In the genomic region with DNA sequence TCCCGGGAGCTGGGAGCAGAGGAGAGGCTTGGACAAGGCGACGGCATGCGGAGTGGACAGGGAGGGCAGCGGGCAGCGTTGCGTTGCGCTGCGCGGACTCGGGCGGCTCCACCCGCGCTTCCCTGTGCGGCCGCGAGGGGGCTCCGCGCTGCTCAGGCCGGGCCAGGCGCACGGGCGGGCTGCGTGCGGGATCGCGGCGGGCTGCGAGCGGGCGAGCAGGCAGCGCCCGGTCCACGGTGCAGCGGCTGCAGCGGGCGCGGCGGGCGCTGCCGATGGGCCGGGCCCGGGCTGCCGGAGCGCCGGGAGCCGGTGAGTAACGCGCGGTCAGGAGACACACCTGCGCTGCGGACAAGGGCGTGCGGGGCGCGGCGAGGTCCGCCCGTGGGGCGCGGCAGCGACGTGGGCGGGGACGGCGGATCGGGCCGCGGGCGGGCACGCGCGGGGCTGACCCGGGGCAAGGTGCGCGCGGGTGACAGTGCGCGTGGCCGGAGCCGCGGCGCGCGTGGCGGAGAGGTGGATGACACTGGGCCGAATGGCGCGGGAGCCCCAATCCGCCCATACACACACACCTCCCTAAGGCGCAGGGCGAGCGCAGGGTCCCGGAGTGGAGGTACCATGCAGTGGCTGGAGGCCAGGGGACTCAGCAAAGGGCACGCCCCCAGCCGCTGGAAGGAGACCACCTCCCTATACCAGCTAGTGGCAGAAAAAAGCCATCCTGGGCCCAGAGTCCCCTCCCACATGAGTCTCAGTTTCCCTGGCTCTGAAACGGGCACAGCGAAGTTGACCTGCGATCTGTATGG, we compare ENCODE assay signal across 9 mouse cellular contexts. TPM values are rescaled to one million over a fixed set of nuclear protein-coding genes. Genes with fewer than 3 reads are reported as not detected.
DNase-seq lines count a peak whose midpoint lies in the region; ATAC-seq and TF ChIP-seq lines count a peak whose summit lies in the region.
"Had no signal": no experiment of that assay in that cellular context is flagged by ENCODE, and none has a peak within 500 bp of the region (broad histone marks: within the 10 kb centered on the region; RNA-seq: fewer than 3 reads in every experiment).

A gene (plus strand): TSS at position 177 of the 800 bp plus-strand sequence.

- peak within 1 kb of the TSS; percentile 100 for H3K4me2 ChIP-seq in heart, embryonic 14.5 days (ENCODE audit: low read length)
- peak within 1 kb of the TSS; percentile 100 for H3K4me2 ChIP-seq in kidney, postnatal 0 days (ENCODE audit: low read length)
- peak within 1 kb of the TSS; percentile 78 for H3K4me2 ChIP-seq in liver, embryonic 12.5 days
- peak within 1 kb of the TSS; percentile 100 for H3K4me2 ChIP-seq in stomach, embryonic 15.5 days

- no peaks in the 10 kb centered on the region for H3K9me3 ChIP-seq in heart, embryonic 14.5 days (ENCODE audit: control insufficient read depth, low read length)
- H3K9me3 ChIP-seq in kidney, postnatal 0 days (replicated peaks; ENCODE audit: low read length): no peaks in the 10 kb centered on the region
- no peaks in the 10 kb centered on the region for H3K9me3 ChIP-seq in liver, embryonic 12.5 days (replicated peaks)
- H3K9me3 ChIP-seq in stomach, embryonic 15.5 days: no peaks in the 10 kb centered on the region

- H3K4me1 ChIP-seq in heart, embryonic 14.5 days (ENCODE audit: control insufficient read depth in 2 of 2, insufficient read depth in 2 of 2, low read length in 2 of 2): peaks cover 0 to 8% of the 10 kb centered on the region in 2 experiments; a peak in 3 of 4 replicates
- 0 out of 2 replicates have a peak, but pooled peaks cover 8% of the 10 kb centered on the region for H3K4me1 ChIP-seq in kidney, postnatal 0 days (replicated peaks; ENCODE audit: insufficient read depth, low read length)
- peaks cover 10% of the 10 kb centered on the region for H3K4me1 ChIP-seq in liver, embryonic 12.5 days
- peaks cover 9% of the 10 kb centered on the region; the same call in 1 of the 2 replicates for H3K4me1 ChIP-seq in stomach, embryonic 15.5 days

- no peak within 1 kb of the TSS for H3K27ac ChIP-seq in heart, embryonic 14.5 days (replicated peaks in 1 of 2; ENCODE audit: control insufficient read depth in 1 of 2, insufficient read depth in 1 of 2, low read depth in 2 of 2, low read length in 2 of 2)
- no peak within 1 kb of the TSS for H3K27ac ChIP-seq in kidney, postnatal 0 days
- no peak within 1 kb of the TSS for H3K27ac ChIP-seq in liver, embryonic 12.5 days
- H3K27ac ChIP-seq in stomach, embryonic 15.5 days: no peak within 1 kb of the TSS

- H3K4me3 ChIP-seq in heart, embryonic 14.5 days (ENCODE audit: control insufficient read depth in 1 of 2, insufficient read depth in 1 of 2, low read depth in 1 of 2, low read length in 2 of 2): peak within 1 kb of the TSS; percentile 52 to 64
- H3K4me3 ChIP-seq in kidney, postnatal 0 days (replicated peaks; ENCODE audit: low read depth, low read length): peak within 1 kb of the TSS; percentile 54
- peak within 1 kb of the TSS; percentile 61 for H3K4me3 ChIP-seq in liver, embryonic 12.5 days
- H3K4me3 ChIP-seq in stomach, embryonic 15.5 days (replicated peaks): peak within 1 kb of the TSS; percentile 60

- no peaks in the 10 kb centered on the region for H3K36me3 ChIP-seq in heart, embryonic 14.5 days (ENCODE audit: control insufficient read depth, insufficient read depth, low read length)
- H3K36me3 ChIP-seq in kidney, postnatal 0 days (ENCODE audit: insufficient read depth, low read length): no peaks in the 10 kb centered on the region
- H3K36me3 ChIP-seq in liver, embryonic 12.5 days: no peaks in the 10 kb centered on the region
- no peaks in the 10 kb centered on the region for H3K36me3 ChIP-seq in stomach, embryonic 15.5 days

- peak; percentile 68 to 75 for DNase-seq in B cell, adult 2 months
- peak; percentile 80 for DNase-seq in brain, embryonic 14.5 days (ENCODE audit: low read depth)
- peak; percentile 67 for DNase-seq in kidney, postnatal 0 days (ENCODE audit: low spot score)
- peak; percentile 32 to 47 for DNase-seq in natural killer cell, adult 2 months (ENCODE audit: low spot score in 2 of 2)

- WGBS in heart, embryonic 14.5 days: 4% methylated on average over 89 of the region's 99 CpGs
- 3% methylated on average over 95 of the region's 99 CpGs for WGBS in kidney, postnatal 0 days
- 3% methylated on average over 79 of the region's 99 CpGs for WGBS in liver, embryonic 12.5 days (ENCODE audit: insufficient replicate concordance)
- WGBS in stomach, embryonic 15.5 days: 3% methylated on average over 85 of the region's 99 CpGs

- H3K9ac ChIP-seq in heart, embryonic 14.5 days (ENCODE audit: low read length): peak within 1 kb of the TSS; percentile 70
- peak within 1 kb of the TSS; percentile 57 for H3K9ac ChIP-seq in kidney, postnatal 0 days (ENCODE audit: low read depth, low read length)
- H3K9ac ChIP-seq in liver, embryonic 12.5 days: peak within 1 kb of the TSS; percentile 56; the same call in 1 of the 2 replicates
- H3K9ac ChIP-seq in stomach, embryonic 15.5 days: peak within 1 kb of the TSS; percentile 16; the same call in 1 of the 2 replicates

- peak; percentile 74 for TF ChIP-seq CTCF in brain, embryonic 14.5 days (IDR thresholded peaks at IDR 0.05; ENCODE audit: borderline replicate concordance, extremely low read depth, insufficient read depth, insufficient read length)
- TF ChIP-seq CTCF in kidney, postnatal 0 days (IDR thresholded peaks at IDR 0.05; ENCODE audit: low read depth): peak; percentile 63

- ATAC-seq in erythroid progenitor cell, adult 5-6 weeks (replicated peaks; ENCODE audit: low FRiP score, poor library complexity, severe bottlenecking): peak; percentile 77
- 0 out of 2 replicates have a peak, but pooled peaks have one; percentile 48 for ATAC-seq in heart, embryonic 14.5 days (ENCODE audit: insufficient number of reproducible peaks, insufficient read depth, low FRiP score, low read depth)
- peak; percentile 71 for ATAC-seq in kidney, postnatal 0 days (replicated peaks; ENCODE audit: low FRiP score, low read depth)
- ATAC-seq in liver, embryonic 12.5 days: peak; percentile 62
- peak; percentile 73; the same call in 1 of the 2 replicates for ATAC-seq in stomach, embryonic 15.5 days (ENCODE audit: insufficient read depth, low FRiP score, low read depth)

- no peak for TF ChIP-seq POLR2A in brain, embryonic 14.5 days (IDR thresholded peaks at IDR 0.05; ENCODE audit: borderline replicate concordance, extremely low read depth, insufficient read depth, insufficient read length, poor library complexity, severe bottlenecking)

- peaks cover 49% of the 10 kb centered on the region for H3K27me3 ChIP-seq in heart, embryonic 14.5 days (ENCODE audit: control insufficient read depth, insufficient read depth, low read length)
- H3K27me3 ChIP-seq in kidney, postnatal 0 days (ENCODE audit: insufficient read depth, low read length): peaks cover 19% of the 10 kb centered on the region
- H3K27me3 ChIP-seq in liver, embryonic 12.5 days (replicated peaks): peaks cover 65% of the 10 kb centered on the region
- peaks cover 39% of the 10 kb centered on the region for H3K27me3 ChIP-seq in stomach, embryonic 15.5 days (replicated peaks)

RNA-seq across cellular contexts. Expression of the gene that starts here (rescaled TPM):
- 10.4 and 16.4 TPM in 2 replicates for polyA plus RNA-seq in brain, embryonic 14.5 days (2012; rRNA removed)
- not detected in 2 replicates for total RNA-seq in erythroid progenitor cell, adult 5-6 weeks (2015; ENCODE audit: low replicate concordance)
- 0.64 TPM in 1 of 2 replicates, not detected in the other for total RNA-seq in erythroid progenitor cell, adult 5-6 weeks (2017; ENCODE audit: low replicate concordance)
- 0.28 TPM in 1 of 2 replicates, not detected in the other for polyA plus RNA-seq in heart, embryonic 14.5 days (2014; fragmentation: Nextera tagmentation; extraction: Ambion mirVana)
- polyA plus RNA-seq in kidney, postnatal 0 days (2015; fragmentation: Nextera tagmentation; extraction: Ambion mirVana): 0.10 and 0.18 TPM in 2 replicates
- polyA plus RNA-seq in liver, embryonic 12.5 days (2016; fragmentation: Nextera tagmentation; extraction: Ambion mirVana): not detected in 2 replicates
- 0.49 and 0.84 TPM in 2 replicates for polyA plus RNA-seq in stomach, embryonic 15.5 days (2015; fragmentation: Nextera tagmentation; extraction: Ambion mirVana)
- total RNA-seq: CH12.LX had no signal

Comparison
In these comparisons a context has a peak if more than half of its experiments do, and no peak if none do; other contexts are left out.
1. Peak in ATAC-seq in erythroid progenitor cell, adult 5-6 weeks; RNA of the gene not detected or under 1 TPM.
2. Peak in ATAC-seq, H3K4me3 ChIP-seq, H3K9ac ChIP-seq and H3K4me2 ChIP-seq in heart, embryonic 14.5 days; RNA of the gene not detected or under 1 TPM.
3. Peak in DNase-seq, ATAC-seq, H3K4me3 ChIP-seq, H3K9ac ChIP-seq and H3K4me2 ChIP-seq in kidney, postnatal 0 days; RNA of the gene not detected or under 1 TPM.
4. Peak in ATAC-seq, H3K4me3 ChIP-seq, H3K9ac ChIP-seq and H3K4me2 ChIP-seq in liver, embryonic 12.5 days; RNA of the gene not detected or under 1 TPM.
5. Peak in ATAC-seq, H3K4me3 ChIP-seq, H3K9ac ChIP-seq and H3K4me2 ChIP-seq in stomach, embryonic 15.5 days; RNA of the gene not detected or under 1 TPM.
6. H3K9ac ChIP-seq: peak in every context shown above with its lines; median percentile 70 in heart, embryonic 14.5 days; 57 in kidney, postnatal 0 days; 56 in liver, embryonic 12.5 days; 16 in stomach, embryonic 15.5 days.